Mouse (Mus musculus): ENCODE results near the gene Usp9x. TPM values are rescaled to one million over a fixed set of nuclear protein-coding genes. Genes with fewer than 3 reads are reported as not detected.
A peak's percentile ranks its signal among the peaks of the same experiment; 100 is the strongest.

Usp9x gene
- polyA plus RNA-seq, 1 experiment, result 5.4 TPM

GRCm38 (mm10) chrX:13037085-13037484 is 34.2 kb upstream of the Usp9x start:
- 86% methylated on average over 4 of the region's 4 CpGs for WGBS
- H3K36me3 ChIP-seq (ENCODE audit: control insufficient read depth, insufficient read depth, low read length), result no peaks in the 10 kb centered on the region
- H3K4me3 ChIP-seq (ENCODE audit: low read depth, low read length), result no peak overlapping the region
- no peaks in the 10 kb centered on the region for H3K27me3 ChIP-seq (ENCODE audit: control insufficient read depth, insufficient read depth, low read length)
- no peak overlapping the region for H3K27ac ChIP-seq (ENCODE audit: insufficient read depth, low read depth, low read length)
- TF ChIP-seq POLR2A (IDR thresholded peaks at IDR 0.05; ENCODE audit: low read depth, low read length) (no peak), CTCF (IDR thresholded peaks at IDR 0.05; ENCODE audit: extremely low read depth, insufficient read length, insufficient replicate concordance, low read depth, low read length) (no peak)
- H3K4me1 ChIP-seq (ENCODE audit: control insufficient read depth, insufficient read depth, insufficient read length, low read length), result no peaks in the 10 kb centered on the region

DNA sequence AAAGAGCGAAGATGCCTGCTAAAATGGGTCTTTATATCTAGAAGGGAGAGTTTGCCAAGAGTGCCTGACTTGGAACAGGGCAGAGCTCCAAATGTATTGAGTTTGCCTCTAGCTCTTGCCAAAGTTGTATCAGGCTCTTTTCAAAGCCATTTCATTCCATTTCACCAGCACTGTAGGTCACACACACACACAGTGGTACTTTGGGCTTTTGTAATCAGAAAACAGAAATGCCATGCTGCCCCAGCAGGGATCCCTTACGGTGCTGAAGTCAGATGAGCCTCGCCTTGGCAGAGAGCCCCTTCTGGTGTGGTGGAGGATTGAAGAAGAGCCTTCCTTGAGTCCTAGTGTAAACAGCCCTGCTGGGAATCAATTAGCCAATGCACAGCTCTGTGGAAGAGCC is 32.1 kb upstream of the Usp9x start:
- Histone ChIP-seq H3K4me3 (ENCODE audit: low read depth, low read length) (no peak overlapping the region), H3K4me1 (ENCODE audit: control insufficient read depth, insufficient read depth, insufficient read length, low read length) (no peaks in the 10 kb centered on the region), H3K36me3 (ENCODE audit: control insufficient read depth, insufficient read depth, low read length) (no peaks in the 10 kb centered on the region), H3K27me3 (ENCODE audit: control insufficient read depth, insufficient read depth, low read length) (no peaks in the 10 kb centered on the region), H3K27ac (ENCODE audit: insufficient read depth, low read depth, low read length) (no peak overlapping the region)
- 46% methylated on average over 3 of the region's 3 CpGs for WGBS
- TF ChIP-seq CTCF (IDR thresholded peaks at IDR 0.05; ENCODE audit: extremely low read depth, insufficient read length, insufficient replicate concordance, low read depth, low read length) (no peak), POLR2A (IDR thresholded peaks at IDR 0.05; ENCODE audit: low read depth, low read length) (no peak)

DNA sequence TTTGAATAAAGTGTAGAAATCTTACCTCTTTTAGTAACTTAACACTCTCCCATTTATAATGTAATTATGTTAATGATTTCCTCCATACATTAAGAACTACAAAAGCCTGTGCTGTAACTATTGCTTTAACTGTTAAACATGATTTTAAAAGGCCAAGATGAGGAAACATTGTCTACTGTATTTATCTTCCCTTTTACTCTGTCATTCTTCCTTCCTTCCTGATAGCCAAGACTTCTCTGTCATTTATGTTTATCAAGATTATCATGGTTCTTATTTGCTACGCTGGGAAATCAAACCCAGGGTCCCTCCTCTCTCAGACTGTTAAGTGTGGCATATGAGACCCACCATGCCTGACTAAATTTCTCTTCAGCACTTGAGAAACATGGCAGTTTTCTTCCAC is 30.9 kb upstream of the Usp9x start:
- no peak overlapping the region for H3K4me3 ChIP-seq (ENCODE audit: low read depth, low read length)
- TF ChIP-seq POLR2A (IDR thresholded peaks at IDR 0.05; ENCODE audit: low read depth, low read length), result no peak
- no peak for TF ChIP-seq CTCF (IDR thresholded peaks at IDR 0.05; ENCODE audit: extremely low read depth, insufficient read length, insufficient replicate concordance, low read depth, low read length)
- H3K36me3 ChIP-seq (ENCODE audit: control insufficient read depth, insufficient read depth, low read length), result no peaks in the 10 kb centered on the region
- H3K4me1 ChIP-seq (ENCODE audit: control insufficient read depth, insufficient read depth, insufficient read length, low read length), result no peaks in the 10 kb centered on the region
- no peaks in the 10 kb centered on the region for H3K27me3 ChIP-seq (ENCODE audit: control insufficient read depth, insufficient read depth, low read length)
- WGBS, result 60% methylated on average over 1 of the region's 1 CpGs
- no peak overlapping the region for H3K27ac ChIP-seq (ENCODE audit: insufficient read depth, low read depth, low read length)

- Histone ChIP-seq H3K36me3 (ENCODE audit: control insufficient read depth, insufficient read depth, low read length) (no peaks in the 10 kb centered on the region), H3K27ac (ENCODE audit: insufficient read depth, low read depth, low read length) (peak overlapping the region; percentile 80), H3K4me3 (ENCODE audit: low read depth, low read length) (peak overlapping the region; percentile 55), H3K4me1 (ENCODE audit: control insufficient read depth, insufficient read depth, insufficient read length, low read length) (no peaks in the 10 kb centered on the region), H3K27me3 (ENCODE audit: control insufficient read depth, insufficient read depth, low read length) (no peaks in the 10 kb centered on the region)
- 6% methylated on average over 33 of the region's 35 CpGs for WGBS
- no peak for TF ChIP-seq CTCF (IDR thresholded peaks at IDR 0.05; ENCODE audit: extremely low read depth, insufficient read length, insufficient replicate concordance, low read depth, low read length)
- TF ChIP-seq POLR2A (IDR thresholded peaks at IDR 0.05; ENCODE audit: low read depth, low read length), result peak; percentile 54; the same call in 1 of the 2 replicates
Observed at GRCm38 (mm10) chrX:13041630-13042129, 29.6 kb upstream of the Usp9x start.

DNA sequence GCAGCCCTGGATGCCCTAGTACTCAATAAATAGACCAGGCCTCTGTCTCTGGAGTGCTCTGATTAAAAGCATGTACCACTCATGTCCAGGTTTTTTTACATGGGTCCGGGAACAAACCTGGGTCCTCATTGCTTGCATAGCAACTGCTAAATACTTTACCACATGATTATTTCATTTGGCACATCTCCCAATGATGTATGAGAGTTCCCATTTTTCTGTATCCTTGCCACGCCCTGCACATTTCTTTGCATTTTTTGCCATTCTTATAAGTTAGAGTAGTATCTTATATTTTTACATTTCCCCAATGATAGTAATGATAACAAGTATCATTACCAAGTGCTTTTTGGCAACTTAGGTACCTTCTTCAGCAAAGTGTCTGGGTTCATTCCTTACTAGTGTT is 27.5 kb upstream of the Usp9x start:
- H3K36me3 ChIP-seq (ENCODE audit: control insufficient read depth, insufficient read depth, low read length), result no peaks in the 10 kb centered on the region
- no peak overlapping the region for H3K4me3 ChIP-seq (ENCODE audit: low read depth, low read length)
- H3K4me1 ChIP-seq (ENCODE audit: control insufficient read depth, insufficient read depth, insufficient read length, low read length), result no peaks in the 10 kb centered on the region
- no peak for TF ChIP-seq POLR2A (IDR thresholded peaks at IDR 0.05; ENCODE audit: low read depth, low read length)
- no peak for TF ChIP-seq CTCF (IDR thresholded peaks at IDR 0.05; ENCODE audit: extremely low read depth, insufficient read length, insufficient replicate concordance, low read depth, low read length)
- 83% methylated on average over 2 of the region's 2 CpGs for WGBS
- no peak overlapping the region for H3K27ac ChIP-seq (ENCODE audit: insufficient read depth, low read depth, low read length)
- no peaks in the 10 kb centered on the region; the same call in 1 of the 2 replicates for H3K27me3 ChIP-seq (ENCODE audit: control insufficient read depth, insufficient read depth, low read length)

DNA sequence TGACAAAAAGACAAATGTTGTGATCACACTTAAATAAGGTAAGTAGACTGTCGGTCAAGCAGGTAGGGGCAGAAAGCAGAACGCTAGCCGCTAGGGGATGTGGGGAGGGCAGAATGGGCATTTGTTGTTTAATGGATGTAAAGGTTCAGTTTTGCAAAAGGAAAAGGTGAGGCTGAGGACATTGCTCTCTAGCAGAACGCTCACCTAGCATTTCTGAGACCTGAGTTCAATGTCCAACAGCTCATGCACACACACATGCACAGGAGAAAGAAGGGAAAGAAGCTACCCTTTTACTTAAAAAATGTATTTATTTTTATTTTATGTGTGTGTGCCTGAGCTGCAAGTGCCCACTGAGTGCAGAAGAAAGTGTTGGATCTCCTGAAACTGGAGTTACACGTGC is 26.6 kb upstream of the Usp9x start:
- Histone ChIP-seq H3K27me3 (ENCODE audit: control insufficient read depth, insufficient read depth, low read length) (no peaks in the 10 kb centered on the region; the same call in 1 of the 2 replicates), H3K36me3 (ENCODE audit: control insufficient read depth, insufficient read depth, low read length) (no peaks in the 10 kb centered on the region), H3K27ac (ENCODE audit: insufficient read depth, low read depth, low read length) (0 out of 2 replicates have a peak overlapping the region, but pooled peaks have one; percentile 46), H3K4me1 (ENCODE audit: control insufficient read depth, insufficient read depth, insufficient read length, low read length) (no peaks in the 10 kb centered on the region), H3K4me3 (ENCODE audit: low read depth, low read length) (no peak overlapping the region)
- TF ChIP-seq CTCF (IDR thresholded peaks at IDR 0.05; ENCODE audit: extremely low read depth, insufficient read length, insufficient replicate concordance, low read depth, low read length) (no peak), POLR2A (IDR thresholded peaks at IDR 0.05; ENCODE audit: low read depth, low read length) (no peak)
- 66% methylated on average over 5 of the region's 5 CpGs for WGBS

- 57% methylated on average over 6 of the region's 6 CpGs for WGBS
- no peaks in the 10 kb centered on the region; the same call in 1 of the 2 replicates for H3K27me3 ChIP-seq (ENCODE audit: control insufficient read depth, insufficient read depth, low read length)
- H3K36me3 ChIP-seq (ENCODE audit: control insufficient read depth, insufficient read depth, low read length), result no peaks in the 10 kb centered on the region
- H3K4me1 ChIP-seq (ENCODE audit: control insufficient read depth, insufficient read depth, insufficient read length, low read length), result no peaks in the 10 kb centered on the region
- no peak overlapping the region for H3K4me3 ChIP-seq (ENCODE audit: low read depth, low read length)
- H3K27ac ChIP-seq (ENCODE audit: insufficient read depth, low read depth, low read length), result no peak overlapping the region
- no peak for TF ChIP-seq POLR2A (IDR thresholded peaks at IDR 0.05; ENCODE audit: low read depth, low read length)
- TF ChIP-seq CTCF (IDR thresholded peaks at IDR 0.05; ENCODE audit: extremely low read depth, insufficient read length, insufficient replicate concordance, low read depth, low read length), result no peak
Observed at GRCm38 (mm10) chrX:13046893-13047435, 24.3 kb upstream of the Usp9x start.

Data from small intestine, adult 2 months (tissue).